Mouse (Mus musculus) liver, adult 2 months (tissue): ENCODE measurements around the gene Syde2.

ENCODE experiments used
- CTCF ChIP-seq: fragments of 200-500 bp; IDR thresholded peaks from 2 replicates; pipeline ENCODE4 v1.5.1; 2011; ENCODE audit warnings: low read depth, low read length, control low read depth
- POLR2A ChIP-seq: fragments of 200-500 bp; IDR thresholded peaks from 2 replicates; pipeline ENCODE4 v1.6.1; 2011; ENCODE audit warnings: low read length, control low read depth; ENCODE audit not compliant: insufficient read depth; ENCODE audit errors: extremely low read depth

GRCm38 (mm10) chr3:146013490-146013889 lies 25.8 kb downstream of the Syde2 start:
- TF ChIP-seq POLR2A (no peak), CTCF (no peak)
